Mouse (Mus musculus) heart, postnatal 0 days (tissue): ENCODE results near the gene C1qtnf9. TPM values are rescaled to one million over a fixed set of nuclear protein-coding genes. Genes with fewer than 3 reads are reported as not detected.

ENCODE experiments used
- ATAC-seq: fragments of 200-750 bp; cut with Nextera tagmentation; 2 replicates; pipeline ENCODE4 v1.8.0; 2017; ENCODE audit warnings: low read depth, moderate number of reproducible peaks, moderate library complexity; ENCODE audit not compliant: insufficient read depth
- DNase-seq: peaks from one replicate; pipeline ENCODE4 v3.0.0-alpha.2; 2016; ENCODE audit warnings: low spot score
- H3K27ac ChIP-seq: fragments of 300-500 bp; sonication (generic); 2 replicates; pipeline ENCODE4 v1.5.1; 2014; ENCODE audit warnings: low read depth, mild to moderate bottlenecking
- H3K27me3 ChIP-seq: fragments of 300-500 bp; sonication (generic); 2 replicates; pipeline ENCODE4 v1.6.1; 2014; ENCODE audit warnings: low read length, mixed read lengths; ENCODE audit not compliant: control insufficient read depth, insufficient read depth
- H3K36me3 ChIP-seq: fragments of 300-500 bp; sonication (generic); replicated peaks from 2 replicates; pipeline ENCODE4 v1.6.1; 2014; ENCODE audit warnings: low read length, mixed read lengths; ENCODE audit not compliant: control insufficient read depth, insufficient read depth
- H3K4me1 ChIP-seq: fragments of 300-500 bp; sonication (generic); 2 replicates; pipeline ENCODE4 v1.6.1; 2014; ENCODE audit warnings: antibody characterized with exemption; ENCODE audit not compliant: control insufficient read depth, insufficient read depth
- H3K4me2 ChIP-seq: fragments of 300-500 bp; sonication (generic); 2 replicates; pipeline ENCODE4 v1.6.1; 2014; ENCODE audit warnings: low read depth, mild to moderate bottlenecking, low read length, moderate library complexity
- H3K4me3 ChIP-seq: fragments of 300-500 bp; sonication (generic); 2 replicates; pipeline ENCODE4 v1.5.1; 2014; ENCODE audit warnings: low read depth, low read length
- H3K9ac ChIP-seq: fragments of 300-500 bp; sonication (generic); replicated peaks from 2 replicates; pipeline ENCODE4 v1.6.1; 2014; ENCODE audit warnings: low read depth, low read length, mixed read lengths
- H3K9me3 ChIP-seq: fragments of 300-500 bp; sonication (generic); replicated peaks from 2 replicates; pipeline ENCODE4 v1.6.1; 2016; ENCODE audit warnings: low read length; ENCODE audit not compliant: control insufficient read depth
- CTCF ChIP-seq: IDR thresholded peaks from 2 replicates; pipeline ENCODE4 v1.5.1; 2016; ENCODE audit warnings: antibody characterized with exemption, control low read depth, low read depth
- EP300 ChIP-seq: IDR thresholded peaks from 2 replicates; pipeline ENCODE4 v1.6.1; 2016; ENCODE audit warnings: antibody characterized with exemption, low read depth
- WGBS: fragments of 180-500 bp; shearing (Covaris S2); extraction: QIAGEN DNeasy Blood & Tissue Kit; methylation state at CpG from one replicate; pipeline ENCODE4 v1.1.7; 2014; 5-methylcytosine and 5-hydroxymethylcytosine counted together
- polyA plus RNA-seq: library from polyadenylated mRNA; unstranded; fragments of >200 nt; fragmentation: Nextera tagmentation; extraction: Ambion mirVana; gene quantifications from 2 replicates; pipeline ENCODE4 v1.2.1, GENCODE M21; 2015
- total RNA-seq: library from RNA; depleted of rRNA; stranded (reverse); fragments of >200 nt; gene quantifications from 2 replicates; pipeline ENCODE4 v1.2.3, GENCODE M21; 2014; ENCODE audit warnings: low replicate concordance

Gene C1qtnf9
- total and polyA plus RNA-seq, 2 experiments from 2014 or later = 2.8 to 4.6 TPM

GRCm38 (mm10) chr14:60737202-60737611 is 30.7 kb upstream of the C1qtnf9 start:
- peak overlapping the region; percentile 51; the same call in 1 of the 2 replicates for H3K9ac ChIP-seq
- no peaks in the 10 kb centered on the region for H3K36me3 ChIP-seq
- H3K27ac ChIP-seq = peak overlapping the region; percentile 94
- no peaks in the 10 kb centered on the region for H3K9me3 ChIP-seq
- no peaks in the 10 kb centered on the region for H3K27me3 ChIP-seq
- WGBS = 15% methylated on average over 7 of the region's 7 CpGs
- no peak for DNase-seq
- TF ChIP-seq CTCF = no peak
- no peak for TF ChIP-seq EP300
- ATAC-seq = no peak
- peaks cover 74% of the 10 kb centered on the region for H3K4me1 ChIP-seq
- H3K4me2 ChIP-seq = peak overlapping the region; percentile 74
- peak overlapping the region; percentile 9; the same call in 1 of the 2 replicates for H3K4me3 ChIP-seq

- no peak for TF ChIP-seq CTCF
- no peak for TF ChIP-seq EP300
- DNase-seq (peak; percentile 39), ATAC-seq (no peak)
- 50% methylated on average over 10 of the region's 10 CpGs for WGBS
- Histone ChIP-seq H3K9ac (peak overlapping the region; percentile 23; the same call in 1 of the 2 replicates), H3K9me3 (no peaks in the 10 kb centered on the region), H3K27ac (peak overlapping the region; percentile 94), H3K4me3 (no peak overlapping the region), H3K4me1 (peaks cover 87% of the 10 kb centered on the region), H3K4me2 (no peak overlapping the region; the same call in 1 of the 2 replicates), H3K27me3 (no peaks in the 10 kb centered on the region), H3K36me3 (no peaks in the 10 kb centered on the region)
These were observed 29.4 kb upstream of the C1qtnf9 start for GRCm38 (mm10) chr14:60738434-60738938.

- Histone ChIP-seq H3K9ac (no peak overlapping the region), H3K4me2 (no peak overlapping the region), H3K4me3 (no peak overlapping the region), H3K9me3 (no peaks in the 10 kb centered on the region), H3K36me3 (no peaks in the 10 kb centered on the region), H3K4me1 (peaks cover 89% of the 10 kb centered on the region), H3K27ac (peak overlapping the region; percentile 94; the same call in 1 of the 2 replicates), H3K27me3 (no peaks in the 10 kb centered on the region)
- no peak for TF ChIP-seq EP300
- TF ChIP-seq CTCF = no peak
- WGBS = 5% methylated on average over 3 of the region's 9 CpGs
- ATAC-seq = no peak
- DNase-seq = no peak
These were observed 28.8 kb upstream of the C1qtnf9 start for GRCm38 (mm10) chr14:60739155-60739554.

- TF ChIP-seq CTCF (no peak), EP300 (no peak)
- Histone ChIP-seq H3K4me3 (no peak overlapping the region), H3K4me1 (peaks cover 89% of the 10 kb centered on the region), H3K9ac (no peak overlapping the region), H3K36me3 (no peaks in the 10 kb centered on the region), H3K9me3 (no peaks in the 10 kb centered on the region), H3K27ac (peak overlapping the region; percentile 94), H3K27me3 (no peaks in the 10 kb centered on the region), H3K4me2 (no peak overlapping the region)
- DNase-seq = no peak
- 44% methylated on average over 12 of the region's 12 CpGs for whole genome bisulfite sequencing
- no peak for ATAC-seq
These were observed 28.3 kb upstream of the C1qtnf9 start for GRCm38 (mm10) chr14:60739616-60740015.

- H3K27me3 ChIP-seq = no peaks in the 10 kb centered on the region
- peaks cover 1% of the 10 kb centered on the region for H3K36me3 ChIP-seq
- H3K4me3 ChIP-seq = no peak overlapping the region
- DNase-seq (no peak), ATAC-seq (no peak)
- no peak overlapping the region for H3K4me2 ChIP-seq
- peak overlapping the region; percentile 18; the same call in 1 of the 2 replicates for H3K9ac ChIP-seq
- H3K9me3 ChIP-seq = no peaks in the 10 kb centered on the region
- 36% methylated on average over 5 of the region's 5 CpGs for WGBS
- peak overlapping the region; percentile 94 for H3K27ac ChIP-seq
- TF ChIP-seq CTCF = peak; percentile 3; the same call in 1 of the 2 replicates
- TF ChIP-seq EP300 = no peak
- peaks cover 86% of the 10 kb centered on the region for H3K4me1 ChIP-seq
These were observed 27.4 kb upstream of the C1qtnf9 start for GRCm38 (mm10) chr14:60740507-60740906.

GRCm38 (mm10) chr14:60741033-60741432 is 26.9 kb upstream of the C1qtnf9 start:
- TF ChIP-seq CTCF = no peak
- no peak for TF ChIP-seq EP300
- Histone ChIP-seq H3K4me3 (no peak overlapping the region), H3K9me3 (no peaks in the 10 kb centered on the region), H3K9ac (peak overlapping the region; percentile 18), H3K4me2 (peak overlapping the region; percentile 14), H3K27me3 (no peaks in the 10 kb centered on the region), H3K27ac (peak overlapping the region; percentile 94), H3K36me3 (peaks cover 7% of the 10 kb centered on the region), H3K4me1 (peaks cover 81% of the 10 kb centered on the region)
- peak; percentile 62 for ATAC-seq
- WGBS = 24% methylated on average over 8 of the region's 8 CpGs
- DNase-seq = no peak
